Mouse (Mus musculus) adrenal gland, adult 2 months (tissue): Measurements from ENCODE around the gene Gm5622. TPM values are rescaled to one million over a fixed set of nuclear protein-coding genes. Genes with fewer than 3 reads are reported as not detected.
"Not testable (repeated sequence)": the region's sequence is repeated elsewhere in the genome, so short reads cannot be mapped to it uniquely, and the experiment has no call there.

Source experiments
- DNase-seq: peaks from one replicate; pipeline ENCODE4 v3.0.0; 2021
- long read RNA-seq: library from polyadenylated mRNA; stranded (forward); transcript quantifications from one replicate; pipeline ENCODE4 v2.0.0, GENCODE M21; 2021
- polyA plus RNA-seq: library from polyadenylated mRNA; depleted of rRNA; stranded (reverse); fragments of >200 nt; gene quantifications from 2 replicates; pipeline ENCODE4 v1.2.3, GENCODE M21; 2012; rRNA removed
- total RNA-seq, 2 experiments: library from RNA; stranded (reverse); gene quantifications; 2 replicates each; pipeline ENCODE4 v1.2.3; 2021

Gene Gm5622
- total RNA-seq (not detected), polyA plus RNA-seq (not detected in 2 replicates)
- long read RNA-seq = 0 reads

- no peak for DNase-seq
Measured at GRCm38 (mm10) chr14:51552490-51552889, at the start of gene Gm5622. Gene Gm5622, plus strand, starts transcription at chr14:51552790.

GRCm38 (mm10) chr14:51507416-51507815 is 45.2 kb upstream of the Gm5622 start:
- no peak for DNase-seq

- not testable (repeated sequence) for DNase-seq
Measured at GRCm38 (mm10) chr14:51573963-51574362, 21.4 kb downstream of the Gm5622 start, which contains the start of gene Gm17175. Gene Gm17175, minus strand, starts transcription at chr14:51574063.

- DNase-seq = not testable (repeated sequence)
Measured at GRCm38 (mm10) chr14:51592039-51592438, 39.4 kb downstream of the Gm5622 start, which contains the start of gene Gm17174. Gene Gm17174, minus strand, starts transcription at chr14:51592139.

- no peak for DNase-seq
Measured at GRCm38 (mm10) chr14:51611210-51611609, 58.6 kb downstream of the Gm5622 start, which contains the start of gene Gm17078. Gene Gm17078, minus strand, starts transcription at chr14:51611310.

GRCm38 (mm10) chr14:51632426-51632825 is 79.8 kb downstream of the Gm5622 start:
- DNase-seq = not testable (repeated sequence)

GRCm38 (mm10) chr14:51635566-51635965 is 83.0 kb downstream of the Gm5622 start, which contains the start of gene Gm4181:
Gene Gm4181, minus strand, starts transcription at chr14:51635666.
- DNase-seq = not testable (repeated sequence)

- no peak for DNase-seq
Measured at GRCm38 (mm10) chr14:51677269-51677668, 124.7 kb downstream of the Gm5622 start.

- DNase-seq = not testable (repeated sequence)
Measured at GRCm38 (mm10) chr14:51695368-51695767, 142.8 kb downstream of the Gm5622 start, which contains the start of gene Gm17079. Gene Gm17079, minus strand, starts transcription at chr14:51695468.

Other genes with a start within 250 kb of the Gm5622 start
- not detected for gene Gm7247, start 191.0 kb upstream of the Gm5622 start, total RNA-seq
- gene Gm7247, start 191.0 kb upstream of the Gm5622 start, polyA plus RNA-seq = not detected in 2 replicates
- not detected for gene Vmn2r88, start 142.0 kb upstream of the Gm5622 start, total RNA-seq
- not detected in 2 replicates for gene Vmn2r88, start 142.0 kb upstream of the Gm5622 start, polyA plus RNA-seq
- gene Vmn2r89, start 100.9 kb upstream of the Gm5622 start, total RNA-seq = not detected
- gene Vmn2r89, start 100.9 kb upstream of the Gm5622 start, polyA plus RNA-seq = not detected in 2 replicates
- not detected for gene Gm17175, start 21.3 kb downstream of the Gm5622 start, total RNA-seq
- gene Gm17175, start 21.3 kb downstream of the Gm5622 start, polyA plus RNA-seq = not detected in 2 replicates
- gene Gm17174, start 39.3 kb downstream of the Gm5622 start, total RNA-seq = not detected
- gene Gm17174, start 39.3 kb downstream of the Gm5622 start, polyA plus RNA-seq = not detected in 2 replicates
- not detected for gene Gm17078, start 58.5 kb downstream of the Gm5622 start, total RNA-seq
- gene Gm17078, start 58.5 kb downstream of the Gm5622 start, polyA plus RNA-seq = not detected in 2 replicates
- gene Gm4181, start 82.9 kb downstream of the Gm5622 start, total RNA-seq = not detected
- not detected in 2 replicates for gene Gm4181, start 82.9 kb downstream of the Gm5622 start, polyA plus RNA-seq
- not detected for gene Gm17079, start 142.7 kb downstream of the Gm5622 start, total RNA-seq
- not detected in 2 replicates for gene Gm17079, start 142.7 kb downstream of the Gm5622 start, polyA plus RNA-seq
- not detected for gene Gm5800, start 164.4 kb downstream of the Gm5622 start, total RNA-seq
- not detected in 2 replicates for gene Gm5800, start 164.4 kb downstream of the Gm5622 start, polyA plus RNA-seq
- gene Ang4, start 220.8 kb downstream of the Gm5622 start, total RNA-seq = not detected
- gene Ang4, start 220.8 kb downstream of the Gm5622 start, polyA plus RNA-seq = not detected in 2 replicates
- gene AY358078, start 247.3 kb downstream of the Gm5622 start, total RNA-seq = not detected
- not detected in 2 replicates for gene AY358078, start 247.3 kb downstream of the Gm5622 start, polyA plus RNA-seq